ENCODE assay signal across 9 mouse cellular contexts in genomic region chr9:99345351-99345792, GRCm38 (mm10). TPM values are rescaled to one million over a fixed set of nuclear protein-coding genes. Genes with fewer than 3 reads are reported as not detected.
DNase-seq lines count a peak whose midpoint lies in the region; ATAC-seq lines count a peak whose summit lies in the region.
"Had no signal": no experiment of that assay in that cellular context is flagged by ENCODE, and none has a peak within 500 bp of the region (broad histone marks: within the 10 kb centered on the region; RNA-seq: fewer than 3 reads in every experiment).

No protein-coding gene starts in this region.

- 29% methylated on average over 4 of the region's 4 CpGs for WGBS in forebrain, embryonic 16.5 days
- 31% methylated on average over 4 of the region's 4 CpGs for WGBS in midbrain, embryonic 14.5 days
- 53% methylated on average over 4 of the region's 4 CpGs for WGBS in liver, embryonic 11.5 days

- H3K4me1 ChIP-seq in forebrain, embryonic 16.5 days (replicated peaks; ENCODE audit: control insufficient read depth, insufficient read depth, low read length): peaks cover 5% of the 10 kb centered on the region; the same call in 1 of the 2 replicates
- no peaks in the 10 kb centered on the region for H3K4me1 ChIP-seq in midbrain, embryonic 14.5 days (ENCODE audit: control insufficient read depth, insufficient read depth, low read length)
- no peaks in the 10 kb centered on the region for H3K4me1 ChIP-seq in liver, embryonic 11.5 days (replicated peaks; ENCODE audit: control insufficient read depth, insufficient read depth, low read length)
- H3K4me1 ChIP-seq: embryonic facial prominence, embryonic 13.5 days had no signal

- no peaks in the 10 kb centered on the region for H3K36me3 ChIP-seq in forebrain, embryonic 16.5 days (ENCODE audit: control insufficient read depth, insufficient read depth)
- H3K36me3 ChIP-seq in midbrain, embryonic 14.5 days (ENCODE audit: control insufficient read depth, insufficient read depth, low read length): no peaks in the 10 kb centered on the region
- no peaks in the 10 kb centered on the region for H3K36me3 ChIP-seq in liver, embryonic 11.5 days (ENCODE audit: control insufficient read depth, insufficient read depth, low read length)
- H3K36me3 ChIP-seq: embryonic facial prominence, embryonic 13.5 days had no signal

- no peak overlapping the region for H3K4me2 ChIP-seq in forebrain, embryonic 16.5 days (ENCODE audit: low read length)
- H3K4me2 ChIP-seq in midbrain, embryonic 14.5 days (ENCODE audit: low read length): no peak overlapping the region
- H3K4me2 ChIP-seq in liver, embryonic 11.5 days: no peak overlapping the region
- H3K4me2 ChIP-seq: embryonic facial prominence, embryonic 13.5 days had no signal

- H3K9ac ChIP-seq in forebrain, embryonic 16.5 days (replicated peaks; ENCODE audit: low read depth, low read length): no peak overlapping the region
- no peak overlapping the region for H3K9ac ChIP-seq in midbrain, embryonic 14.5 days (replicated peaks; ENCODE audit: low read length)
- no peak overlapping the region for H3K9ac ChIP-seq in liver, embryonic 11.5 days (ENCODE audit: low read depth, low read length)
- H3K9ac ChIP-seq: embryonic facial prominence, embryonic 13.5 days had no signal

- peak; percentile 32 for DNase-seq in NIH3T3 (ENCODE audit: low read depth)
- peak; percentile 65 to 67 for DNase-seq in left cerebral cortex, adult 18-20 months (ENCODE audit: low spot score in 2 of 2)
- DNase-seq in midbrain, embryonic 14.5 days: peak; percentile 70
- no peak for DNase-seq in kidney, postnatal 36 days
- no peak for DNase-seq in liver, embryonic 11.5 days (ENCODE audit: low spot score)

- H3K27ac ChIP-seq in forebrain, embryonic 16.5 days (ENCODE audit: low read length): no peak overlapping the region
- H3K27ac ChIP-seq in midbrain, embryonic 14.5 days (replicated peaks; ENCODE audit: low read depth, low read length): no peak overlapping the region
- H3K27ac ChIP-seq in liver, embryonic 11.5 days (ENCODE audit: low read depth, low read length): no peak overlapping the region
- H3K27ac ChIP-seq: embryonic facial prominence, embryonic 13.5 days had no signal

- peak; percentile 93 for ATAC-seq in forebrain, embryonic 16.5 days
- no peak for ATAC-seq in midbrain, embryonic 14.5 days (ENCODE audit: low FRiP score, low TSS enrichment)
- no peak for ATAC-seq in erythroblast, adult 5-6 weeks (replicated peaks; ENCODE audit: low FRiP score, poor library complexity, severe bottlenecking)
- ATAC-seq in liver, embryonic 11.5 days (replicated peaks; ENCODE audit: low FRiP score): no peak; the same call in 1 of the 2 replicates

- H3K4me3 ChIP-seq in forebrain, embryonic 16.5 days (replicated peaks; ENCODE audit: low read length): no peak overlapping the region
- no peak overlapping the region for H3K4me3 ChIP-seq in midbrain, embryonic 14.5 days (replicated peaks; ENCODE audit: low read depth, low read length)
- no peak overlapping the region for H3K4me3 ChIP-seq in liver, embryonic 11.5 days (ENCODE audit: low read depth, low read length)
- H3K4me3 ChIP-seq: embryonic facial prominence, embryonic 13.5 days; megakaryocyte, embryonic 14.5 days had no signal

- no peaks in the 10 kb centered on the region for H3K27me3 ChIP-seq in forebrain, embryonic 16.5 days (replicated peaks; ENCODE audit: control insufficient read depth, insufficient read depth, low read length)
- no peaks in the 10 kb centered on the region for H3K27me3 ChIP-seq in midbrain, embryonic 14.5 days (ENCODE audit: control insufficient read depth, insufficient read depth, low read length)
- no peaks in the 10 kb centered on the region for H3K27me3 ChIP-seq in liver, embryonic 11.5 days (replicated peaks; ENCODE audit: control insufficient read depth, insufficient read depth, low read length)
- H3K27me3 ChIP-seq: embryonic facial prominence, embryonic 13.5 days had no signal

- peaks cover 4% of the 10 kb centered on the region; the same call in 1 of the 2 replicates for H3K9me3 ChIP-seq in forebrain, embryonic 16.5 days (ENCODE audit: control insufficient read depth, low read length)
- H3K9me3 ChIP-seq in midbrain, embryonic 14.5 days (ENCODE audit: control insufficient read depth, low read length): no peaks in the 10 kb centered on the region
- H3K9me3 ChIP-seq in liver, embryonic 11.5 days (ENCODE audit: control insufficient read depth, low read length): no peaks in the 10 kb centered on the region
- H3K9me3 ChIP-seq: embryonic facial prominence, embryonic 13.5 days had no signal

RNA-seq across cellular contexts. Expression of gene Esyt3, which starts 13.0 kb away (rescaled TPM):
- 0.55 and 0.66 TPM in 2 replicates for polyA plus RNA-seq in forebrain, embryonic 16.5 days (2015; fragmentation: Nextera tagmentation; extraction: Ambion mirVana)
- total RNA-seq in left cerebral cortex, adult 18-20 months (2021): 1 to 10 TPM in 1 of 2 experiments, under 1 TPM in 1; 0.95 to 1.4 TPM
- polyA plus RNA-seq in midbrain, embryonic 14.5 days (2014; fragmentation: Nextera tagmentation; extraction: Ambion mirVana): 0.26 and 0.39 TPM in 2 replicates
- not detected in 2 replicates for total RNA-seq in erythroblast, adult 5-6 weeks (2015; ENCODE audit: low replicate concordance)
- total RNA-seq in erythroblast, adult 5-6 weeks (2017; ENCODE audit: low replicate concordance): not detected in 2 replicates
- 0.08 and 0.10 TPM in 2 replicates for polyA plus RNA-seq in liver, embryonic 11.5 days (2014; fragmentation: Nextera tagmentation; extraction: Ambion mirVana)

Comparison
In these comparisons a context has a peak if more than half of its experiments do, and no peak if none do; other contexts are left out.
1. DNase-seq: peak in NIH3T3 (single experiment), left cerebral cortex, adult 18-20 months (2 of 2) and midbrain, embryonic 14.5 days (single experiment); none in kidney, postnatal 36 days (0 of 2) and liver, embryonic 11.5 days (single experiment).